ENCODE assay signal across 12 mouse cellular contexts in the genomic region with DNA sequence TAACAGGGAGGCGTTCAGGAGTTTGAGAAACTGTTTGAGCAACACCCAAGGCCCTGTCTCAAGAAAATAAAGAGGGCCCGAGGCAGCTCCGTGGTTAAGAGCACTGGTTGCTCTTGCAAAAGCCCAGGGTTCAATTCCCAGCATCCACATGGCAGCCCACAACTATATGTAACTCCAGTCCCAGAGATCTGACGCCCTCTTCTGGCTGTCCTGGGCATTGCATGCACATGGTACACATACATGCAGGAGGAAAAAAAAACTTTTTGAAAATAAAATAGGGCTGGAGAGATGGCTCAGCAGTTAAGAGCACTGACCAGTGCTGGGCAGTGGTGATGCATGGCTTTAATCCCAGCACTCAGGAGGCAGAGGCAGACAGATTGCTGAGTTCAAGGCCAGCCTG. TPM values are rescaled to one million over a fixed set of nuclear protein-coding genes. Genes with fewer than 3 reads are reported as not detected.
A peak's percentile ranks its signal among the peaks of the same experiment; 100 is the strongest.
DNase-seq lines count a peak whose midpoint lies in the region; ATAC-seq and TF ChIP-seq lines count a peak whose summit lies in the region.
"Had no signal": no experiment of that assay in that cellular context is flagged by ENCODE, and none has a peak within 500 bp of the region (broad histone marks: within the 10 kb centered on the region; RNA-seq: fewer than 3 reads in every experiment).

No protein-coding gene starts in this region.

- 71% methylated on average over 4 of the region's 4 CpGs for WGBS in heart, postnatal 0 days
- 67% methylated on average over 4 of the region's 4 CpGs for WGBS in liver, postnatal 0 days (ENCODE audit: insufficient replicate concordance)
- 59% methylated on average over 4 of the region's 4 CpGs for WGBS in liver, embryonic 12.5 days (ENCODE audit: insufficient replicate concordance)
- 83% methylated on average over 4 of the region's 4 CpGs for WGBS in small intestine, adult 2 months

- no peaks in the 10 kb centered on the region for H3K36me3 ChIP-seq in heart, postnatal 0 days (replicated peaks; ENCODE audit: control insufficient read depth, insufficient read depth, low read length)
- H3K36me3 ChIP-seq in liver, postnatal 0 days (replicated peaks; ENCODE audit: insufficient read depth, low read length): no peaks in the 10 kb centered on the region
- H3K36me3 ChIP-seq in liver, embryonic 12.5 days: no peaks in the 10 kb centered on the region
- peaks cover 0 to 2% of the 10 kb centered on the region in 2 experiments; a peak in 1 of 4 replicates for H3K36me3 ChIP-seq in MEL (ENCODE audit: control insufficient read depth in 1 of 2, insufficient read depth in 2 of 2, low read length in 2 of 2)
- no peaks in the 10 kb centered on the region for H3K36me3 ChIP-seq in small intestine, adult 2 months (ENCODE audit: control insufficient read depth, insufficient read depth, low read length)
- H3K36me3 ChIP-seq: heart, embryonic 13.5 days; limb, embryonic 13.5 days; midbrain, embryonic 13.5 days had no signal

- H3K9ac ChIP-seq in heart, postnatal 0 days (replicated peaks; ENCODE audit: low read depth, low read length): no peak overlapping the region
- no peak overlapping the region for H3K9ac ChIP-seq in liver, postnatal 0 days (replicated peaks)
- no peak overlapping the region for H3K9ac ChIP-seq in liver, embryonic 12.5 days
- no peak overlapping the region for H3K9ac ChIP-seq in MEL (ENCODE audit: control insufficient read depth, low read depth, low read length, poor library complexity, severe bottlenecking)
- H3K9ac ChIP-seq: heart, embryonic 13.5 days; limb, embryonic 13.5 days; midbrain, embryonic 13.5 days had no signal

- TF ChIP-seq RAD21 in MEL (IDR thresholded peaks at IDR 0.05; ENCODE audit: low read depth, low read length): peak; percentile 0

- intact Hi-C loops in heart, postnatal 36 days (cut with DNase I): no loop called here

- peak; percentile 6; the same call in 1 of the 2 replicates for TF ChIP-seq CTCF in heart, postnatal 0 days (IDR thresholded peaks at IDR 0.05; ENCODE audit: low read depth)
- peak; percentile 42; the same call in 1 of the 2 replicates for TF ChIP-seq CTCF in liver, postnatal 0 days (IDR thresholded peaks at IDR 0.05; ENCODE audit: low read depth)
- TF ChIP-seq CTCF in MEL (IDR thresholded peaks at IDR 0.05 in 2 of 3, conservative IDR thresholded peaks at IDR 0.05 in 1 of 3; ENCODE audit: control insufficient read depth in 1 of 3, insufficient read depth in 1 of 3, low read depth in 2 of 3, low read length in 3 of 3, poor library complexity in 1 of 3, severe bottlenecking in 1 of 3): peak; percentile 28 to 53 (median 53)
- TF ChIP-seq CTCF in small intestine, adult 2 months (IDR thresholded peaks at IDR 0.05; ENCODE audit: extremely low read depth, insufficient read length, insufficient replicate concordance, low read depth, low read length): peak; percentile 31; the same call in 1 of the 2 replicates

- no peak overlapping the region for H3K4me3 ChIP-seq in heart, postnatal 0 days (ENCODE audit: low read depth, low read length)
- H3K4me3 ChIP-seq in liver, postnatal 0 days (ENCODE audit: low read depth, low read length): no peak overlapping the region
- H3K4me3 ChIP-seq in liver, embryonic 12.5 days: no peak overlapping the region
- no peak overlapping the region for H3K4me3 ChIP-seq in MEL (ENCODE audit: control insufficient read depth in 1 of 2, insufficient read depth in 1 of 2, low read depth in 2 of 2, low read length in 2 of 2)
- H3K4me3 ChIP-seq in small intestine, adult 2 months (ENCODE audit: low read depth, low read length): no peak overlapping the region
- H3K4me3 ChIP-seq: heart, embryonic 13.5 days; limb, embryonic 13.5 days; midbrain, embryonic 13.5 days had no signal

- no peaks in the 10 kb centered on the region for H3K27me3 ChIP-seq in heart, postnatal 0 days (ENCODE audit: control insufficient read depth, insufficient read depth, low read length)
- H3K27me3 ChIP-seq in liver, postnatal 0 days (ENCODE audit: insufficient read depth, low read length): no peaks in the 10 kb centered on the region
- peaks cover 23% of the 10 kb centered on the region for H3K27me3 ChIP-seq in liver, embryonic 12.5 days (replicated peaks)
- H3K27me3 ChIP-seq in MEL (ENCODE audit: control insufficient read depth in 1 of 2, insufficient read depth in 2 of 2, low read length in 2 of 2): no peaks in the 10 kb centered on the region
- no peaks in the 10 kb centered on the region for H3K27me3 ChIP-seq in small intestine, adult 2 months (ENCODE audit: control insufficient read depth, insufficient read depth, low read length)
- H3K27me3 ChIP-seq: heart, embryonic 13.5 days had no signal

- TF ChIP-seq POLR2A in MEL (IDR thresholded peaks at IDR 0.05; ENCODE audit: control insufficient read depth in 1 of 2, insufficient read depth in 1 of 2, low read depth in 1 of 2, low read length in 2 of 2, poor library complexity in 1 of 2): no peak
- no peak for TF ChIP-seq POLR2A in small intestine, adult 2 months (IDR thresholded peaks at IDR 0.05; ENCODE audit: low read depth, low read length)

- H3K27ac ChIP-seq in heart, postnatal 0 days (ENCODE audit: low read depth): no peak overlapping the region
- no peak overlapping the region for H3K27ac ChIP-seq in liver, postnatal 0 days (ENCODE audit: low read depth)
- H3K27ac ChIP-seq in liver, embryonic 12.5 days: no peak overlapping the region
- no peak overlapping the region for H3K27ac ChIP-seq in MEL (ENCODE audit: control insufficient read depth, low read depth, low read length)
- no peak overlapping the region for H3K27ac ChIP-seq in small intestine, adult 2 months (ENCODE audit: insufficient read depth, low read depth, low read length)
- H3K27ac ChIP-seq: heart, embryonic 13.5 days; limb, embryonic 13.5 days; midbrain, embryonic 13.5 days had no signal

- H3K79me2 ChIP-seq in MEL (ENCODE audit: control insufficient read depth, insufficient read depth, low read length, poor library complexity): no peaks in the 10 kb centered on the region

- no peak for ATAC-seq in heart, postnatal 0 days (ENCODE audit: insufficient read depth, low read depth)
- ATAC-seq in liver, postnatal 0 days: no peak
- ATAC-seq in liver, embryonic 12.5 days: no peak
- ATAC-seq: midbrain, embryonic 13.5 days had no signal

- H3K4me1 ChIP-seq in heart, postnatal 0 days (ENCODE audit: control insufficient read depth, insufficient read depth): no peaks in the 10 kb centered on the region
- peaks cover 6% of the 10 kb centered on the region; the same call in 1 of the 2 replicates for H3K4me1 ChIP-seq in liver, postnatal 0 days (ENCODE audit: insufficient read depth)
- H3K4me1 ChIP-seq in liver, embryonic 12.5 days: 0 out of 2 replicates have a peak, but pooled peaks cover 1% of the 10 kb centered on the region
- peaks cover 0 to 14% of the 10 kb centered on the region in 2 experiments; a peak in 1 of 4 replicates for H3K4me1 ChIP-seq in MEL (ENCODE audit: control insufficient read depth in 1 of 2, insufficient read depth in 2 of 2, low read length in 2 of 2)
- H3K4me1 ChIP-seq in small intestine, adult 2 months (ENCODE audit: control insufficient read depth, insufficient read depth, insufficient read length, low read length): peaks cover 13% of the 10 kb centered on the region

- no peak for TF ChIP-seq EP300 in heart, postnatal 0 days (IDR thresholded peaks at IDR 0.05; ENCODE audit: low read depth)
- no peak for TF ChIP-seq EP300 in liver, postnatal 0 days (IDR thresholded peaks at IDR 0.05; ENCODE audit: low read depth)
- TF ChIP-seq EP300 in MEL (IDR thresholded peaks at IDR 0.05; ENCODE audit: low read depth in 1 of 2, low read length in 2 of 2): no peak

- DNase-seq in heart, postnatal 0 days (ENCODE audit: low spot score): no peak
- no peak for DNase-seq in heart, postnatal 36 days
- no peak for DNase-seq in liver, postnatal 0 days
- DNase-seq in MEL (ENCODE audit: low read depth, low spot score): peak; percentile 58
- DNase-seq in urinary bladder, postnatal 4 days (ENCODE audit: low spot score in 2 of 2): no peak
- no peak for DNase-seq in spleen, postnatal 4 days (ENCODE audit: low spot score in 2 of 2)

- H3K9me3 ChIP-seq in heart, postnatal 0 days (replicated peaks; ENCODE audit: control insufficient read depth, low read length): no peaks in the 10 kb centered on the region
- H3K9me3 ChIP-seq in liver, postnatal 0 days (ENCODE audit: low read length): no peaks in the 10 kb centered on the region
- no peaks in the 10 kb centered on the region for H3K9me3 ChIP-seq in liver, embryonic 12.5 days (replicated peaks)
- no peaks in the 10 kb centered on the region for H3K9me3 ChIP-seq in MEL (replicated peaks; ENCODE audit: insufficient read depth, low read length)
- H3K9me3 ChIP-seq: midbrain, embryonic 13.5 days had no signal

- no peak overlapping the region for H3K4me2 ChIP-seq in heart, postnatal 0 days (ENCODE audit: low read depth, low read length)
- no peak overlapping the region for H3K4me2 ChIP-seq in liver, postnatal 0 days (ENCODE audit: low read depth, low read length)
- no peak overlapping the region for H3K4me2 ChIP-seq in liver, embryonic 12.5 days
- H3K4me2 ChIP-seq: heart, embryonic 13.5 days; limb, embryonic 13.5 days; midbrain, embryonic 13.5 days had no signal

RNA-seq across cellular contexts. Expression of a gene that starts 29.1 kb away (rescaled TPM):
- 0.66 and 2.5 TPM in 2 replicates for total RNA-seq in heart, postnatal 0 days (2014; rRNA removed; ENCODE audit: low replicate concordance)
- 1.5 and 1.6 TPM in 2 replicates for polyA plus RNA-seq in heart, postnatal 0 days (2015; fragmentation: Nextera tagmentation; extraction: Ambion mirVana)
- 10 to 100 TPM; 22.2 to 39.7 TPM for total RNA-seq in heart, postnatal 36 days (2021)
- polyA plus RNA-seq in liver, postnatal 0 days (2015; fragmentation: Nextera tagmentation; extraction: Ambion mirVana): 3.0 and 4.2 TPM in 2 replicates
- polyA plus RNA-seq in liver, embryonic 12.5 days (2016; fragmentation: Nextera tagmentation; extraction: Ambion mirVana): 1.9 and 2.4 TPM in 2 replicates
- 0.03 TPM in 1 of 2 replicates, not detected in the other for total RNA-seq in MEL (2012; rRNA removed)
- polyA plus RNA-seq in MEL (2012; ENCODE audit: insufficient read depth in 1 of 2, insufficient read length in 2 of 2, low read depth in 1 of 2, low replicate concordance in 2 of 2, missing spikeins in 1 of 2): under 1 TPM in 1 of 2 experiments, not detected in 1; 0.78 TPM
- polyA plus RNA-seq in small intestine, adult 2 months (2012; rRNA removed): 29.3 and 48.8 TPM in 2 replicates
- total RNA-seq: hematopoietic stem cell, adult 5-6 weeks had no signal

RNA-seq across cellular contexts. Expression of a gene that starts 32.7 kb away (rescaled TPM):
- 10.1 and 11.7 TPM in 2 replicates for total RNA-seq in heart, postnatal 0 days (2014; rRNA removed; ENCODE audit: low replicate concordance)
- polyA plus RNA-seq in heart, postnatal 0 days (2015; fragmentation: Nextera tagmentation; extraction: Ambion mirVana): 1.4 TPM in 2 replicates
- 1 to 10 TPM; 5.4 to 7.0 TPM for total RNA-seq in heart, postnatal 36 days (2021)
- polyA plus RNA-seq in liver, postnatal 0 days (2015; fragmentation: Nextera tagmentation; extraction: Ambion mirVana): 1.5 and 2.4 TPM in 2 replicates
- 2.1 TPM in 2 replicates for polyA plus RNA-seq in liver, embryonic 12.5 days (2016; fragmentation: Nextera tagmentation; extraction: Ambion mirVana)
- total RNA-seq in MEL (2012; rRNA removed): 2.3 and 2.5 TPM in 2 replicates
- polyA plus RNA-seq in MEL (2012; ENCODE audit: insufficient read depth in 1 of 2, insufficient read length in 2 of 2, low read depth in 1 of 2, low replicate concordance in 2 of 2, missing spikeins in 1 of 2): 1 to 10 TPM in 1 of 2 experiments, not detected in 1; 5.9 TPM
- polyA plus RNA-seq in small intestine, adult 2 months (2012; rRNA removed): 28.3 and 86.3 TPM in 2 replicates
- total RNA-seq: hematopoietic stem cell, adult 5-6 weeks had no signal

RNA-seq across cellular contexts. Expression of a gene that starts 54.6 kb away (rescaled TPM):
- 13.2 TPM in 1 of 2 replicates, not detected in the other for total RNA-seq in heart, postnatal 0 days (2014; rRNA removed; ENCODE audit: low replicate concordance)
- 1.3 and 1.6 TPM in 2 replicates for polyA plus RNA-seq in heart, postnatal 0 days (2015; fragmentation: Nextera tagmentation; extraction: Ambion mirVana)
- 1 to 10 TPM in 1 of 2 experiments, under 1 TPM in 1; 0.80 to 1.1 TPM for total RNA-seq in heart, postnatal 36 days (2021)
- polyA plus RNA-seq in liver, postnatal 0 days (2015; fragmentation: Nextera tagmentation; extraction: Ambion mirVana): 0.43 and 0.79 TPM in 2 replicates
- 3.3 and 3.5 TPM in 2 replicates for polyA plus RNA-seq in liver, embryonic 12.5 days (2016; fragmentation: Nextera tagmentation; extraction: Ambion mirVana)
- total RNA-seq in MEL (2012; rRNA removed): 3.7 and 5.8 TPM in 2 replicates
- 1 to 10 TPM in 1 of 2 experiments, not detected in 1; 4.8 TPM for polyA plus RNA-seq in MEL (2012; ENCODE audit: insufficient read depth in 1 of 2, insufficient read length in 2 of 2, low read depth in 1 of 2, low replicate concordance in 2 of 2, missing spikeins in 1 of 2)
- polyA plus RNA-seq in small intestine, adult 2 months (2012; rRNA removed): 0.51 and 0.81 TPM in 2 replicates
